Comparison of ENCODE assay signal across 9 mouse cellular contexts in genomic region chr14:54412629-54413170, GRCm38 (mm10). TPM values are rescaled to one million over a fixed set of nuclear protein-coding genes. Genes with fewer than 3 reads are reported as not detected.
DNase-seq lines count a peak whose midpoint lies in the region; ATAC-seq and TF ChIP-seq lines count a peak whose summit lies in the region.
"Had no signal": no experiment of that assay in that cellular context is flagged by ENCODE, and none has a peak within 500 bp of the region (broad histone marks: within the 10 kb centered on the region; RNA-seq: fewer than 3 reads in every experiment).

No protein-coding gene starts in this region.

- intact Hi-C loops in heart, postnatal 10 days (cut with DNase I): loop anchor here (1.0 to 2.0 kb wide), 4 partner anchors 36 to 184 kb away; partner anchors contain the start of gene Oxa1l

- TF ChIP-seq POLR2A in ES-Bruce4 (IDR thresholded peaks at IDR 0.05; ENCODE audit: insufficient read depth, low read length): no peak

- H3K9me3 ChIP-seq in heart, embryonic 13.5 days: no peaks in the 10 kb centered on the region
- no peaks in the 10 kb centered on the region for H3K9me3 ChIP-seq in heart, embryonic 10.5 days
- H3K9me3 ChIP-seq in ES-Bruce4 (replicated peaks; ENCODE audit: control insufficient read depth, insufficient read depth, low read length, poor library complexity, severe bottlenecking): no peaks in the 10 kb centered on the region
- no peaks in the 10 kb centered on the region for H3K9me3 ChIP-seq in midbrain, postnatal 0 days (ENCODE audit: low read length)
- H3K9me3 ChIP-seq: midbrain, embryonic 12.5 days had no signal

- no peak overlapping the region for H3K9ac ChIP-seq in heart, embryonic 13.5 days
- H3K9ac ChIP-seq in ES-Bruce4 (ENCODE audit: low read depth, poor library complexity, severe bottlenecking): peak overlapping the region; percentile 55
- no peak overlapping the region for H3K9ac ChIP-seq in midbrain, postnatal 0 days (replicated peaks; ENCODE audit: low read length, poor library complexity, severe bottlenecking)
- H3K9ac ChIP-seq: midbrain, embryonic 12.5 days had no signal

- peaks cover 54% of the 10 kb centered on the region for H3K4me1 ChIP-seq in heart, embryonic 13.5 days
- peaks cover 53% of the 10 kb centered on the region for H3K4me1 ChIP-seq in heart, embryonic 10.5 days
- H3K4me1 ChIP-seq in ES-Bruce4 (ENCODE audit: control insufficient read depth, insufficient read depth, low read length): peaks cover 2% of the 10 kb centered on the region
- H3K4me1 ChIP-seq in midbrain, postnatal 0 days (ENCODE audit: insufficient read depth, low read length): no peaks in the 10 kb centered on the region

- H3K27ac ChIP-seq in heart, embryonic 13.5 days (replicated peaks): peak overlapping the region; percentile 52; the same call in 1 of the 2 replicates
- H3K27ac ChIP-seq in heart, embryonic 10.5 days: no peak overlapping the region
- peak overlapping the region; percentile 94 for H3K27ac ChIP-seq in ES-Bruce4 (ENCODE audit: insufficient read depth, low read length)
- no peak overlapping the region for H3K27ac ChIP-seq in midbrain, postnatal 0 days (ENCODE audit: low read depth, low read length)
- H3K27ac ChIP-seq: midbrain, embryonic 12.5 days had no signal

- no peak for TF ChIP-seq EP300 in ES-Bruce4 (IDR thresholded peaks at IDR 0.05; ENCODE audit: insufficient read depth, low read depth, low read length)

- TF ChIP-seq CTCF in ES-Bruce4 (IDR thresholded peaks at IDR 0.05; ENCODE audit: low read depth, low read length): peak; percentile 46
- peak; percentile 80 for TF ChIP-seq CTCF in midbrain, postnatal 0 days (IDR thresholded peaks at IDR 0.05)

- no peak for ATAC-seq in heart, embryonic 13.5 days (ENCODE audit: extremely low read depth, insufficient number of reproducible peaks, low FRiP score, low TSS enrichment)
- ATAC-seq in midbrain, postnatal 0 days (ENCODE audit: low FRiP score): no peak

- no peak overlapping the region for H3K4me3 ChIP-seq in heart, embryonic 13.5 days
- no peak overlapping the region for H3K4me3 ChIP-seq in heart, embryonic 10.5 days
- peak overlapping the region; percentile 72 for H3K4me3 ChIP-seq in ES-Bruce4 (ENCODE audit: low read depth, low read length)
- H3K4me3 ChIP-seq in midbrain, postnatal 0 days (ENCODE audit: low read depth, low read length): no peak overlapping the region
- H3K4me3 ChIP-seq: midbrain, embryonic 12.5 days had no signal

- no peaks in the 10 kb centered on the region for H3K36me3 ChIP-seq in heart, embryonic 13.5 days
- no peaks in the 10 kb centered on the region for H3K36me3 ChIP-seq in heart, embryonic 10.5 days
- peaks cover 6% of the 10 kb centered on the region for H3K36me3 ChIP-seq in ES-Bruce4 (ENCODE audit: control insufficient read depth, insufficient read depth, low read length, poor library complexity, severe bottlenecking)
- H3K36me3 ChIP-seq in midbrain, postnatal 0 days (ENCODE audit: insufficient read depth, low read length): no peaks in the 10 kb centered on the region
- H3K36me3 ChIP-seq: midbrain, embryonic 12.5 days had no signal

- no peaks in the 10 kb centered on the region for H3K27me3 ChIP-seq in heart, embryonic 13.5 days (replicated peaks)
- peaks cover 5% of the 10 kb centered on the region; the same call in 1 of the 2 replicates for H3K27me3 ChIP-seq in heart, embryonic 10.5 days (ENCODE audit: insufficient read depth, poor library complexity, severe bottlenecking)
- no peaks in the 10 kb centered on the region for H3K27me3 ChIP-seq in ES-Bruce4 (ENCODE audit: control insufficient read depth, insufficient read depth, low read length, poor library complexity, severe bottlenecking)
- H3K27me3 ChIP-seq in midbrain, postnatal 0 days (ENCODE audit: insufficient read depth, low read length): 0 out of 2 replicates have a peak, but pooled peaks cover 5% of the 10 kb centered on the region

- WGBS in heart, embryonic 13.5 days: 46% methylated on average over 2 of the region's 2 CpGs
- WGBS in heart, embryonic 10.5 days: 34% methylated on average over 2 of the region's 2 CpGs
- 44% methylated on average over 2 of the region's 2 CpGs for WGBS in midbrain, postnatal 0 days

- H3K4me2 ChIP-seq in heart, embryonic 13.5 days: peak overlapping the region; percentile 65
- H3K4me2 ChIP-seq in midbrain, postnatal 0 days (ENCODE audit: low read depth, low read length, poor library complexity, severe bottlenecking): no peak overlapping the region
- H3K4me2 ChIP-seq: midbrain, embryonic 12.5 days had no signal

- DNase-seq in heart, embryonic 10.5 days (ENCODE audit: low spot score): no peak
- peak; percentile 31 for DNase-seq in adrenal gland, postnatal 25 days
- DNase-seq in heart, postnatal 10 days: peak; percentile 77 to 85
- peak; percentile 50 to 66 for DNase-seq in left cerebral cortex, adult 18-20 months (ENCODE audit: low spot score in 2 of 2)
- peak; percentile 49 for DNase-seq in midbrain, postnatal 0 days (ENCODE audit: low spot score)
- no peak for DNase-seq in urinary bladder, postnatal 10 days (ENCODE audit: low spot score)

RNA-seq across cellular contexts. Expression of gene Slc7a7, which starts 4.9 kb away (rescaled TPM):
- 9.6 and 10.8 TPM in 2 replicates for polyA plus RNA-seq in heart, embryonic 13.5 days (2015; fragmentation: Nextera tagmentation; extraction: Ambion mirVana)
- polyA plus RNA-seq in heart, embryonic 10.5 days (2016; fragmentation: Nextera tagmentation; extraction: Ambion mirVana): 6.2 and 8.4 TPM in 2 replicates
- polyA plus RNA-seq in ES-Bruce4 (2011; ENCODE audit: insufficient read depth, insufficient read length, low read depth, missing spikeins): 46.6 and 47.7 TPM in 2 replicates
- 5.4 and 5.9 TPM in 2 replicates for total RNA-seq in adrenal gland, postnatal 25 days (2021)
- total RNA-seq in heart, postnatal 10 days (2021): 1 to 10 TPM; 6.6 to 8.1 TPM
- total RNA-seq in left cerebral cortex, adult 18-20 months (2021): 1 to 10 TPM; 2.3 to 4.0 TPM
- 3.9 and 7.7 TPM in 2 replicates for total RNA-seq in midbrain, postnatal 0 days (2014; rRNA removed)
- 2.4 and 2.9 TPM in 2 replicates for polyA plus RNA-seq in midbrain, postnatal 0 days (2015; fragmentation: Nextera tagmentation; extraction: Ambion mirVana)

RNA-seq across cellular contexts. Expression of gene Mrpl52, which starts 14.0 kb away (rescaled TPM):
- 226 and 256 TPM in 2 replicates for polyA plus RNA-seq in heart, embryonic 13.5 days (2015; fragmentation: Nextera tagmentation; extraction: Ambion mirVana)
- polyA plus RNA-seq in heart, embryonic 10.5 days (2016; fragmentation: Nextera tagmentation; extraction: Ambion mirVana): 222 and 228 TPM in 2 replicates
- 114 and 115 TPM in 2 replicates for polyA plus RNA-seq in ES-Bruce4 (2011; ENCODE audit: insufficient read depth, insufficient read length, low read depth, missing spikeins)
- total RNA-seq in adrenal gland, postnatal 25 days (2021): 197 and 205 TPM in 2 replicates
- total RNA-seq in heart, postnatal 10 days (2021): 100 to 1,000 TPM; 143 to 155 TPM
- 10 to 100 TPM; 89.2 to 93.8 TPM for total RNA-seq in left cerebral cortex, adult 18-20 months (2021)
- 98.6 and 104 TPM in 2 replicates for total RNA-seq in midbrain, postnatal 0 days (2014; rRNA removed)
- polyA plus RNA-seq in midbrain, postnatal 0 days (2015; fragmentation: Nextera tagmentation; extraction: Ambion mirVana): 296 and 303 TPM in 2 replicates

RNA-seq across cellular contexts. Expression of gene Mmp14, which starts 18.7 kb away (rescaled TPM):
- polyA plus RNA-seq in heart, embryonic 13.5 days (2015; fragmentation: Nextera tagmentation; extraction: Ambion mirVana): 97.4 and 98.7 TPM in 2 replicates
- 80.3 and 108 TPM in 2 replicates for polyA plus RNA-seq in heart, embryonic 10.5 days (2016; fragmentation: Nextera tagmentation; extraction: Ambion mirVana)
- 50.4 and 60.7 TPM in 2 replicates for polyA plus RNA-seq in ES-Bruce4 (2011; ENCODE audit: insufficient read depth, insufficient read length, low read depth, missing spikeins)
- total RNA-seq in adrenal gland, postnatal 25 days (2021): 56.4 and 68.5 TPM in 2 replicates
- total RNA-seq in heart, postnatal 10 days (2021): 100 to 1,000 TPM; 106 to 116 TPM
- total RNA-seq in left cerebral cortex, adult 18-20 months (2021): 10 to 100 TPM; 12.0 to 12.6 TPM
- 46.4 and 48.9 TPM in 2 replicates for total RNA-seq in midbrain, postnatal 0 days (2014; rRNA removed)
- 40.6 and 41.8 TPM in 2 replicates for polyA plus RNA-seq in midbrain, postnatal 0 days (2015; fragmentation: Nextera tagmentation; extraction: Ambion mirVana)

RNA-seq across cellular contexts. Expression of gene Lrp10, which starts 51.2 kb away (rescaled TPM):
- 42.1 and 42.2 TPM in 2 replicates for polyA plus RNA-seq in heart, embryonic 13.5 days (2015; fragmentation: Nextera tagmentation; extraction: Ambion mirVana)
- 44.8 and 51.0 TPM in 2 replicates for polyA plus RNA-seq in heart, embryonic 10.5 days (2016; fragmentation: Nextera tagmentation; extraction: Ambion mirVana)
- 22.9 and 25.8 TPM in 2 replicates for polyA plus RNA-seq in ES-Bruce4 (2011; ENCODE audit: insufficient read depth, insufficient read length, low read depth, missing spikeins)
- total RNA-seq in adrenal gland, postnatal 25 days (2021): 109 and 130 TPM in 2 replicates
- 10 to 100 TPM; 87.9 to 91.3 TPM for total RNA-seq in heart, postnatal 10 days (2021)
- 10 to 100 TPM; 21.1 to 22.2 TPM for total RNA-seq in left cerebral cortex, adult 18-20 months (2021)
- 40.2 and 42.1 TPM in 2 replicates for total RNA-seq in midbrain, postnatal 0 days (2014; rRNA removed)
- polyA plus RNA-seq in midbrain, postnatal 0 days (2015; fragmentation: Nextera tagmentation; extraction: Ambion mirVana): 29.7 and 31.9 TPM in 2 replicates

RNA-seq across cellular contexts. Expression of gene Oxa1l, which starts 52.1 kb away (rescaled TPM):
- polyA plus RNA-seq in heart, embryonic 13.5 days (2015; fragmentation: Nextera tagmentation; extraction: Ambion mirVana): 49.4 and 56.6 TPM in 2 replicates
- 52.1 and 62.5 TPM in 2 replicates for polyA plus RNA-seq in heart, embryonic 10.5 days (2016; fragmentation: Nextera tagmentation; extraction: Ambion mirVana)
- polyA plus RNA-seq in ES-Bruce4 (2011; ENCODE audit: insufficient read depth, insufficient read length, low read depth, missing spikeins): 86.1 and 96.4 TPM in 2 replicates
- 111 and 126 TPM in 2 replicates for total RNA-seq in adrenal gland, postnatal 25 days (2021)
- total RNA-seq in heart, postnatal 10 days (2021): 100 to 1,000 TPM; 121 to 125 TPM
- 10 to 100 TPM; 49.2 to 55.1 TPM for total RNA-seq in left cerebral cortex, adult 18-20 months (2021)
- 89.2 and 93.9 TPM in 2 replicates for total RNA-seq in midbrain, postnatal 0 days (2014; rRNA removed)
- polyA plus RNA-seq in midbrain, postnatal 0 days (2015; fragmentation: Nextera tagmentation; extraction: Ambion mirVana): 68.5 and 71.7 TPM in 2 replicates

Comparison
In these comparisons a context has a peak if more than half of its experiments do, and no peak if none do; other contexts are left out.
1. H3K27ac ChIP-seq: peak in heart, embryonic 13.5 days (single experiment) and ES-Bruce4 (single experiment); none in heart, embryonic 10.5 days (single experiment) and midbrain, postnatal 0 days (single experiment).
2. DNase-seq: peak in adrenal gland, postnatal 25 days (single experiment), heart, postnatal 10 days (2 of 2), left cerebral cortex, adult 18-20 months (2 of 2) and midbrain, postnatal 0 days (single experiment); none in heart, embryonic 10.5 days (single experiment) and urinary bladder, postnatal 10 days (single experiment).